Mouse (Mus musculus) layer of hippocampus, postnatal 36 days (tissue): ENCODE measurements around the gene Mxd4. TPM values are rescaled to one million over a fixed set of nuclear protein-coding genes. Genes with fewer than 3 reads are reported as not detected.

Experiments used
- DNase-seq, 2 experiments: peaks; one replicate each; pipeline ENCODE4 v3.0.0; 2022
- total RNA-seq, 2 experiments: library from RNA; stranded (reverse); gene quantifications; 2 replicates each; pipeline ENCODE4 v1.2.3; 2021

Gene Mxd4
- total RNA-seq, result 10 to 100 TPM; 86.7 to 99.5 TPM

GRCm38 (mm10) chr5:34187601-34188316, at the start of gene Mxd4:
Mxd4 (minus strand) TSS chr5:34187720.
- DNase-seq, result peak; percentile 99

DNA sequence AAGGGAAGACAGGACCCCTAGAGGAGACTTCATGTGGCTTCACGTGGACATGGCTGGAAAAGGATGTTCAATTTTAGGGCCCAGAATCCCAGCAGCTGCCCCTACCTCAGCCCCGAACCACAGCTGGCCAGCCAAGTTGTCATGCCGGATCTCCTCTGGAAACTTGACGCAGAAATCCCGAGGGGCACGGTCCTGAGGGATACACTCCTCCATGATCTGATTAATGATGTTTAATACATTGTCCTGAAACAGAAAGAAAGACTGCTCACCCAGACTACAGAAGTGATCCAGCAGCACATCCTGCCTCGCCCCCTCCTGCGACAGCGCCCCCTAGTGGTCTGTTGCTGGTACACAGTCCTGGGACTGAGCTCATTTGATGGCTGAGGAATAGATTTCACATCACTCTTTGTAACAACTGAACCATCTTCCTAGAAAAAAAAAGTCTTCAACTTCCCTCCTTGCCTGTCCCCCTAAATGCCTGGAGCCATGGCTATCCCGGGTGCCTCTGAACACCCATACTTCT, 48.4 kb upstream of the Mxd4 start:
- no peak for DNase-seq

- DNase-seq, result no peak
These were observed 47.5 kb upstream of the Mxd4 start for GRCm38 (mm10) chr5:34235056-34235455.

- no peak for DNase-seq
These were observed 45.6 kb upstream of the Mxd4 start for GRCm38 (mm10) chr5:34233221-34233515.

- no peak for DNase-seq
These were observed 45.1 kb upstream of the Mxd4 start for GRCm38 (mm10) chr5:34232481-34233220.

- no peak for DNase-seq
These were observed 44.4 kb upstream of the Mxd4 start for GRCm38 (mm10) chr5:34231901-34232300.

DNA sequence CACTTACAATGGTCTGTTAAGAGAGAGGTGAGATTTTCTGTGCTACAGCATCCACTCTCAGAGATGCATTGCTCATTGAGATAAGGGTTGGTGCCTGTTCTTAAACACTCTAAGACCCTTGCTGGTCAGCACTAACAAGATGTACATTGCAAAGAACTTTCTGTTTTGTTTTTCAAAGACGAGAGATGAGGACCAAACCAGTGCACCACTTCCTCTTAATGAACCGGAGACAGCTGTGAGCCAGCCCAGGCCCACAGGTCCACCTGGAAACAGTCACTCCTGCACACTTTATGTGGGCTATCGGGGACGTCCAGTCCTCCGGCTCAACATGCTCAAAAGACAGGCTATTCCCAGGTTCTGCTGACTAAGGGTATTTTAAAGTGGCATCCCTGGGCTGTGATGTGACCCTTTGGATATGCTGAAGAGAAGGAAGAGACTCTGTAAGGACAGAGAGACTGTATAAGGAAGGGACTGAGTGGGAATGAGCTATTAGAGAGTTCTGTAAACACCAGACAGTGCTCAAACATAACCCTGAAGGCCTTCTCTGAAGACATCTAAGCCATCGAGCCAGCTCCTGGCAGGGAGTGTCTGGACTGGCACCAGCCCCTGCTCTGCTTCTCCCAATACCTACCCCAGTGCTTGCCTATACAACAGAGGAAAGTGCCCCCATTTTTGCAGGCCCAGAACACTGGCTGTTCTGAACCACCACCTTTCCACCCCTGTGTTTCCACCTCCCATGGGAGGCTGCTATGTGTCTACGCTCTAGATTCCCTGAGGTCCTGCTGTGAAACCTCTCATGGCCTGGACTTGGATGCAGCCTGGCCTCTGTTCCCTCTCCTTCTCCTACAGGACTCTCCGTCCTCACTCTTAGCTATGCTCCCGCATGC, 43.3 kb upstream of the Mxd4 start:
- DNase-seq, result no peak

DNA sequence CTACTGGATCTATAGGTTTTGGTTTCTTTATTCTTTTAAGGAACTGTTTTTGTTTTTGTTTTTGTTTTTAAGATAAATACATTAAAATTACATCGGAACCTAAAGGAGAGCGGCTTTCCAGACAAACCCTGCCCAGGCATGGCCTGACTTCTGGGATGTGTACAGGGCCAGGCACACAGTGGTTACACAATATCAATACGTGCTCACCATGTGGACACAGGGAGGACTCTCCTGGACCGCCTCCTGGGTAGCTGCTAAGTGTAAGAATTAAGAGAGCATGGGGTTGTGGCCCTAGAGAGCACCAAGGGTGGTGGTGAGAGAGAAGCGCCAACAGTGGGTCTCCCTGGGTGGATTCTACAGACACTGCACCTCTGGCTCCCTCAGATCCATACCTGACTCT, 42.0 kb upstream of the Mxd4 start:
- DNase-seq, result no peak

- no peak for DNase-seq
These were observed 38.0 kb upstream of the Mxd4 start for GRCm38 (mm10) chr5:34225516-34225915.

- DNase-seq, result no peak
These were observed 37.0 kb upstream of the Mxd4 start for GRCm38 (mm10) chr5:34224515-34224914.

- DNase-seq, result no peak
These were observed 32.5 kb upstream of the Mxd4 start for GRCm38 (mm10) chr5:34220001-34220400.

GRCm38 (mm10) chr5:34218672-34219071, 31.2 kb upstream of the Mxd4 start:
- no peak for DNase-seq

- DNase-seq, result no peak
These were observed 30.2 kb upstream of the Mxd4 start for GRCm38 (mm10) chr5:34217756-34218155.

DNA sequence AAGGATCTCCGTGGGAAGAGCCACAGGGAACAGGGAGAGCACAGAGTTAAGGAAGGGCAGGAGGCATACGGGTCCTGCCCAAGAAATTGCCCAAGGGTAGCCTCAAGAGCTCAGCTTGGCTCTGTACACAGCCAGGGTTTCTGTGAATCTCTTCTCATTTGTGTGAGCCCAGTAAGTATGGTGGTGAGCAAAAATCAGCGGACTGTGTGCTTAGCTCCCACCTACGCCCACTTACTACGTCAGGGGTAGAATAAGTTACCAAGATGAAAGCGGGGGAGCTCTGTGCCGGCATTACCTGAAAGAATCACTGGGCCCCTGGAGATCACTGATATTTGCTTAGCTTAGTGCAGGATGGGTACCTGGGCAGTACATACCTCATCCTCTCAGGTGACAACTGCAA, 28.5 kb upstream of the Mxd4 start:
- DNase-seq, result no peak

DNA sequence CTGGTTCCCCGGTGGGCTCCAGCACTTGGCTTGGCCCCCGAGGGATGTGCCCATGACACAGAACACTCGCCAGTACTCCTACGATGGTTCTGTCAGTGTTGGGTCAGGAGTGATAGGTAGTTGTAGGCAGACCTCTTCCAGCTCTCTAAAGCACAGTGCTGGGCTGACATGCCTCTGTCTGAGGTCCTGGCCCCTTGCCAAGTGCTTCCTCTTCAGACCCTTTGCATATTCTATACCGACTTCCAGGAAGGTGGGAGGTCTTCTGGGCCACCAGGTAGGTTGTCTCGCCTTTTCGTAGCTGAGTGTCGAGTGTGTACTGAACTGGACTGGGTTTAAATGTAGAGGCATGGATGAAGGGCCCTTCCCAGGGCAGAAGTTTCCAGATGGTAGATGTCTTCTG, 26.1 kb upstream of the Mxd4 start:
- DNase-seq, result no peak

DNA sequence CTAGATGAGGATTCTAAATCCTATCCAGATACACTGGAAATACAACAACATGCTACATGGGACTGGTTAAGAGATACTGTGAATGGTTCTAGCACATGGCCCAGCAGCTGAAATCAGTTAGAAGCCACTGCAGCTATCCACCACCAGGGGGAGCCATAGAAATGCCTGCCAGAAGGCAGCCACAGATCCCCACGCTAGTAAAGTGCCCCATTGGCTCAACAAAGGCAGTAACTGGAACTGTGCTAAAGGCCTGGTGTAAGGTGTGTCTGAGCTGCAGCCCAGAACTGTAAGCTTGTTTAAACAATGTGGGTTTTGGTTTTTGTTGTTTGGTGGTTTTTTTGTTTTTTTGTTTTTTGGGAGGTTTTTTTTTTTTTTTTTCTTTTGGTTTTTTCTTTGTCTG, 22.8 kb upstream of the Mxd4 start:
- peak; percentile 68 to 70 for DNase-seq

- DNase-seq, result no peak
These were observed 20.0 kb upstream of the Mxd4 start for GRCm38 (mm10) chr5:34207503-34207902.

DNA sequence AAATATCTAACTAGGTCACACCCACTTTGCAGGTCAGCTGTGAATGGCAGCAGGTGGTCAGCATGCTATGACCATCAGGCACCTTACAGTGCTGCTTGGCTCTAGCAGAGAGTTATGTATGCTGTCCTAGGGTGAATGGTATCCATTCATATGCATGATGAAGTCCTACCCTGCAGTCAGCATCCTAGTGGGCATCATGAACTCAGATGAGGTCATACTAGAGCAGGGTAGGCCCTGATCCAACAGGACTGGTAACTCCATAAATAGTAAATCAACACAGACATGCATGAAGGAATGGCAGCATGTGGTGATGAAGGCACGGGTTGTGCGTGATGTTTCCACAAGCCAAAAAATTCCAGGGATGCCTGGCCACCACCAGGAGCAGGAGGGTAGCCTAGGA, 18.3 kb upstream of the Mxd4 start:
- no peak for DNase-seq

DNA sequence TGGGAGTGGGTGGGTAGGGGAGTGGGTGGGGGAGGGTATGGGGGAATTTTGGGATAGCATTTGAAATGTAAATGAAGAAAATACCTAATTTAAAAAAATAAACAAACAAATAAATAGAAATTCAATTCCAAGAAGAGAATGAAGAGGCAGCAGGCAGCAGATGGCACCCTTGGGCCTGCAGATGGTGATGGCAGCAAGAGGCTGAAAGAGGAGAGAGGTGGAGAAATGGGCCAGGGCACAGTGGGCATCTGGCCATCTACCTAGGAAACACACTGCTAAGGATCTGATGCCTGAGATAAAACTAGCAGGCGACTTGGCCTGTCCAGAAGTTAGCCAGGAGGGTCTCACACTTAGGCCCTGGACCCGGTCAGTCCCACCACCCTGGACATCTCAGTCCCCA, 17.4 kb upstream of the Mxd4 start:
- no peak for DNase-seq

- no peak for DNase-seq
These were observed 14.5 kb upstream of the Mxd4 start for GRCm38 (mm10) chr5:34202006-34202405.

DNA sequence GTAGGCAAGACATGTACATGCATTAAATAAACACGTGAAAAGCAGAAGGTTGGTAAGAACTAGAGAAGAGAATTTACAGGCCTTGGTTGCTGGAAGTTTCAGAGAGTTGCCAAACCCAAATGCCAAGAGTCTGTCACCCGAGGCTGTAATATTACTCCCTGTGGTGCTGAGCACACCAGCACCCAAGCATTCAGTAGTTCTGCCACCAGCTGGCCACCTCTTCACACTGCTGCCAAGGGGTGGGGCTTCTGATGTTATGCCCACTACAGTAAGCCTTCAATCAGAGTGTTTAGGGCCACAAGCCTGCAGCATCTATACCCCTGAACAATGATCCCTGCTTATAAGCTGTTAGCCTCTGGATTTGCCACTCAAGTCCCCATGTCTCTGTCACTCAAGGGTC, 13.9 kb upstream of the Mxd4 start:
- no peak for DNase-seq

DNA sequence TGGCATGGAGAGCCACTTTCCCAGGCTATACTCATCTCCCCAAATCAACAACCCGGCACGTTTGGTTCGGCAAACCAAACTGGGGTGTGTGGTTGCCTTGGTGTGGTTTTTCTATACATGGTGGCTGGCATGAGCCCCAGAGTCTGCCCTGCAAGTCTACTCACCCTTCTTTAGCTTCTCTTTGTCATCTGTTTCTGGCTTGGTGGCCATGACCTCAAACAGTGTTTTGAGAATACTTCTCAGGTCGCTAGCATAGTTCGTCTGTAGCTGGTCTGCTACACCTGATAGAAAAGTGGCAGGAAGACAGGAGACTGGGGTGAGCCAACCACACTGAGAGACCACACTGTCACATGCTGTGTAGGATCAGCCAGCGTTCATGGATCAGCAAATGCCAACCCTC, 11.1 kb upstream of the Mxd4 start:
- no peak for DNase-seq

- DNase-seq, result peak in 1 of 2 experiments; percentile 44
These were observed 9.7 kb upstream of the Mxd4 start for GRCm38 (mm10) chr5:34197243-34197642.
